Mouse (Mus musculus) spleen, postnatal 10 days (tissue): ENCODE results near the gene Tmem88.

Source experiments
- DNase-seq, 2 experiments: peaks; one replicate each; pipeline ENCODE4 v3.0.0; 2021 to 2022; ENCODE audit warnings: low spot score in 2 of 2

The Tmem88 gene

DNA sequence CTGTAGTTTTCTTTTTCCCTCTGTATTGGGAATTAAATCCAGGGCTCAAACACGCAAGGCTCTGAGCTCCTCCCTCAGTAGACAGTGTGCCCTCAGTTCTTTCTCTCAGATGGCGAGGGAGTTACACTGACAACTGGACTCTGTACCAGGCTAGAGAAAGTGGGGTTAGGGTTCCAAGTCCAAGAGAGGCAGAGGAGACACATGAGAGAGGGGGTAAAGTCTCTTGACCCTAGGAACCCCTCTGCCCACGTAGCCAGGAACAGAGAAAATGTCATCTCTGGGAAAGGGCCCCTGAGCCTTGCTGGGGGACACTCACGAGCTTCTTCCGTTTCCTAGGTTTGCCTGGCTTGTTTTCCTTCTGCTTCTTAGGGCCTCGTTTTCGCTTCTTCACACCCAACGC lies 33.7 kb downstream of the Tmem88 start:
- DNase-seq: no peak

DNA sequence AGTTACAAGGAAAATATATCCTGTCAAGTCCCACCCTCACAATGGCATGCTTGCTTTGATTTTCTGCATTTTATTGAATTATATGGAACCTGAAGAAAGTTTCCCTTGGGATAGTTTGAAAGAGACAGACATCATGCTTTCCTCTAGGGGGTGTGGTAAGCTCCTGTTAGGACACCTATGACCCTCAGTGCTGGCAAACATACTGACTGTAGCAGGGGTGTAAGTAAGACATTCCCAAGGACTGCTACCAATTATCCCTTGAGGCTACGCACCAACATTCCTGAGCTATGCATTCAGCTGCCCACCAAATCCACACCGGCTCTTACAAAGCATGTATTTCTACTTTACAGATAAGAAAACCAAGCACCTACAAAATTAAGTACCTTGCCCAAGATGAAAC lies 35.6 kb downstream of the Tmem88 start:
- no peak for DNase-seq

DNA sequence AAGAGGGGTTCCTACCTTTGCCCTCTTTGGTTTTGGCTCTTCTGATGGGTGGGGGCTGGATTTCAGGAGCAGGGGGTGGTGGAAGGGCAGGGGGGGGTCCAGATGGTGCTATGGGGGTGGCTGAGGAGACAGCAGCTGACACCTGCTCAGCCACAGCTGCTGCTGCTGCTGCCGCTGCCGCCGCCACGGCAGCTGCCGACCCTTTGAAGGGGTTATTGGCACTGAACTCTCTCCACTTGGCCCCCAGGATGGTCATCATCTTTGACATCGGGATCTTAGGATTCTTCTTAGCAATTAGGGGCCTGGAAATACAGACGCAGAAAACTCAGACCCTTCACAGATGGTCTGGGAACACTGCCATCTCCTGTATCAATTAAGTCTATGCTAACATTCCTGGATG lies 36.0 kb downstream of the Tmem88 start:
- no peak for DNase-seq

DNA sequence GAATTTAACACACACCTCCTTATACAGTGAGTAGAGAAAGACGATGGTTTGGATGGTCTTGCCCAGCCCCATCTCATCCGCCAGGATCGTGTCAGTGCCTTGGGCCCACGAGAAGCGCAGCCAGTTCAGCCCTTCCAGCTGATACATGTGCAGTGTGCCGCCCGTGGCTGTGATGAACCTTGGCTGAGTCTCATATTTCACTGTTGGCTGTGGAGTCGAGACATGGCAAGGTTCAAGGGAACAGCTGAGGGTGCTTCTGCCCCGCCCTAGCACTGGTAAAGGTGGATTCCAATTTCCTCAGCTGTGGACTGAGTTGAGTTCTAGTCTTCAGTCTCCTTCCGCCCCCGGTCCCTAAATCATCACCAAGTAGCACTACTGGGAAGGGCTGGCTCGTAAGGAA lies 40.3 kb downstream of the Tmem88 start:
- no peak for DNase-seq

DNA sequence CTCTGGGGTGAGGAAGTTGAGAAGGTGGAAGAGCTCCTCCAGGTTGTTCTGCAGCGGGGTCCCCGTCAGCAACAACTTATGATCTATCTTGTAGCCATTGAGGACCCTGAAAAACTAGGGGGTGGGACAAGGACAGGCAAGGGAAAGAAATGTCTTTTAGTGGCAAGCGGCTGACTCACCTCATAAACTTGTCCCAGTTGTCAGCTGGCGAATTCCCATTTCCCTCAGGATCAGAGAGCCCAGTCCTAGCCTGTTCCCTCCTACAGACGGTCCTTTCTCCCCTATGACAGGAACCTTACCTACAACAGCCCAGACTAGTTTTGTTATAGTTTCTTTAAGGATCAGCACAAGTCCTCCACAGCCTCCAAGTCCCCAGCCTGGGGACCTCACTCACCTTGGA lies 41.5 kb downstream of the Tmem88 start:
- no peak for DNase-seq
